Mouse (Mus musculus) right cerebral cortex, adult 2 months (tissue): ENCODE measurements at regions not wholly inside any gene's neighbourhood (a gene's known extent, or its start where the extent isn't known, plus 50 kb on each side); places are given as distances from the start of the nearest gene placed in this dataset.

Source experiments
- DNase-seq, 2 experiments: peaks; one replicate each; pipeline ENCODE4 v3.0.0; 2021 to 2022; ENCODE audit warnings: low spot score in 2 of 2

DNA sequence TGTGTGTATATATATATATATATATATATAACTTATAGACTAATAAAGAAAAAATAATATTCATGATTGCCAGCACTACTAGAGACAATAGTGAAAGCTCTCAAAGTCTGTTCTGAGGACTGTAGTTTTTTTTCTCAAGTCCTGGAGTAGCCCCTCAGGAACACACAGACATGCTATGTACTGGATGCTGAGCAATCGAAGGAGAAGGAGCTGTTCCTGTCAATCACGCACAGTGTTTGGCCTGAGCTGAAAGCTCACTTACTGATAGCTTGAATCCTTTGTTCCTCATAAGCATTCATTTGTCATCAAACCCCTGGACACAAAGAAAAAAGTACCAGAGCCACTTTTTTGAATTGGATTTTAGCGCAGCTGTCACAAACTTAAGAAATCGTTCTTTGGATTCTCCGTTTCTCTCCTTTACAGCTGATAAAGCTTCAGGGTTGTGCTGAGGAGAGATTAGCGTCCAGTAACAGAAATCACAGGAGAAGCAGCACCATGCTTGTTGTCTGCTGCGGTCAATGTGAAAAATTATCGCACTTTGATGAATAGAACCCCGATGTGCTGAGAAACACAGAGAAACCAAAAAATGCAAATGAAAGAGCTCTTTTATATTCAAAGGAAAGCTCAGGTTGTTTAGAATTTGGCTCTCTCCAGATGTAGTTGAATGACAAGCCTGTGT lies 702.2 kb upstream of the Tyrp1 start:
- no peak for DNase-seq

- no peak for DNase-seq
Observed at GRCm38 (mm10) chr4:80140261-80140660, 693.7 kb upstream of the Tyrp1 start.

- no peak for DNase-seq
Observed at GRCm38 (mm10) chr4:80159842-80160241, 674.1 kb upstream of the Tyrp1 start.

DNA sequence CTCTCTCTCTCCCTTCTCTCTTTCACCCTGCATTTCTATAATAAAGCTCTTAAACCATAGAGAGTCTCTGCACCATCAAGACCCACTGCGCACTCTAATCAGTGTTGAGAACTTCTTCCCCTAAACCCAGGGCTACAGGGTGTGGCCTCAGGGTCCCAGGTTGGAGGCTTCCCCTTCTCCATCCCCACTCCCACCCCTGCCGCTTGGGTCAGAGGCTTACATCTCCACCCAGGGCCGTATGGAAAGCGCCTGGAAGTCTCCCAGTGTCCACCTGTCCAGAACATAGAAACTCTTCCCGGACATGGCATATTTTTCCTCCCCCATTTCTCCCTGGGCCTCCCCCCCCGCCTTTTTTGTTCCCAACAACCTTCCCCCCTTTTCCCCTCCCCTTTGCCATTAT lies 660.7 kb upstream of the Tyrp1 start:
- DNase-seq, result no peak

DNA sequence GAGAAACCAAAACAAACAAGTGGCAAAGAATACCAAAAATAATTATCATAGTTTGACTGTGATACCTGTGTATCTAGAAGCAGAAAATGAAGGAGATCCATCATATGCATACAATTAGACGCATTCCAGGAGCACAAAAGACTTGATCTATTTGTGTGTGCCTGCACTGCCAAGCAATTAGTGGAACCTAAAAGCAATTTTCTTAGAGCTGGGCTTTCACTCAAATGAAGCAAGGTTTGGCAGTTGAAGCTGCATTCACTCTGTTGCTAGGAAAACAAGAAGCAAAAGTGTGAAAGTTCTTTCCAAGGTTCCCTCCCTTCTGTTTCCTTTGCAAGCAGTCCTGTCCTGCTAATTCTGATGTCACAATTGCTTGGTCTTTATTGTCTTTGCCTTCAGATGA lies 631.7 kb upstream of the Tyrp1 start:
- no peak for DNase-seq

GRCm38 (mm10) chr4:80203916-80204315 lies 630.0 kb upstream of the Tyrp1 start:
- peak; percentile 51 to 56 for DNase-seq

- DNase-seq, result no peak
Observed at GRCm38 (mm10) chr4:80204374-80204773, 629.5 kb upstream of the Tyrp1 start.
